Mouse (Mus musculus) megakaryocyte, embryonic 14.5 days (primary cell): Measurements from ENCODE around the gene Papln. TPM values are rescaled to one million over a fixed set of nuclear protein-coding genes. Genes with fewer than 3 reads are reported as not detected.

ENCODE experiments used
- H3K27me3 ChIP-seq: replicated peaks from 2 replicates; pipeline ENCODE3; 2012; ENCODE audit warnings: inconsistent platforms
- H3K36me3 ChIP-seq: replicated peaks from 2 replicates; pipeline ENCODE3; 2012; ENCODE audit warnings: low read length, inconsistent platforms, mixed read lengths
- H3K4me1 ChIP-seq: 2 replicates; pipeline ENCODE4 v1.6.1; 2012; ENCODE audit warnings: inconsistent platforms
- H3K4me3 ChIP-seq: replicated peaks from 2 replicates; pipeline ENCODE3; 2012; ENCODE audit warnings: moderate library complexity, mild to moderate bottlenecking, inconsistent platforms
- H3K9me3 ChIP-seq: 2 replicates; pipeline ENCODE4 v1.6.1; 2012; ENCODE audit warnings: inconsistent platforms
- FLI1 ChIP-seq: IDR thresholded peaks from 2 replicates; pipeline ENCODE4 v1.6.1; 2012; ENCODE audit warnings: low read length, inconsistent platforms, mixed read lengths
- GATA1 ChIP-seq: IDR thresholded peaks from 3 replicates; pipeline ENCODE4 v1.6.1; 2012; ENCODE audit warnings: mixed read lengths, low read length, inconsistent platforms, borderline replicate concordance
- polyA plus RNA-seq: library from polyadenylated mRNA; stranded (reverse); fragments of >175 nt; gene quantifications from 2 replicates; pipeline ENCODE4 v1.2.3, GENCODE M21; 2012; ENCODE audit warnings: low replicate concordance; ENCODE audit not compliant: insufficient read depth

Papln gene
- polyA plus RNA-seq, 1 experiment = 0.22 TPM

DNA sequence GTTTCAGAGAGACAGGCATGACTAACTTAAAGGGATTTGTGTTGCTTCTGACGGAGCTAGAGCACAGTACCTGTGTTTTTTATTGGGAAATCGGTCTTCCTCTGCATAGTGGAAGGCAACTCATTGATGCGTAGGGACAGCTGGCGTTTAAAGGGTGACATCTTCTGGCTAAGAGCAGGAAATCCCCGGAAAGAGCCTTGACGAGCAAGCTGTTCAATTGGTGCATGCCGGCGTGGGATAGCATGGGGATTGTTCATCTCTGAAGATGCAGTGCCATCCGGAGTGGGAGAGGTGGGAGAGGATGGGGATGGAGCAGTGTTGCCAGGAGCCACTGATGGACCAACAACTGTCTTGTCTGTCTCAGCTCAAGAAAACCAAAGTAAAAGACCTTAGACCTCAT is 37.5 kb downstream of the Papln start:
- Histone ChIP-seq H3K36me3 (peaks cover 92% of the 10 kb centered on the region), H3K4me3 (no peak overlapping the region), H3K27me3 (no peaks in the 10 kb centered on the region), H3K4me1 (no peaks in the 10 kb centered on the region), H3K9me3 (peaks cover 9% of the 10 kb centered on the region)
- TF ChIP-seq GATA1 = no peak
- no peak for TF ChIP-seq FLI1

DNA sequence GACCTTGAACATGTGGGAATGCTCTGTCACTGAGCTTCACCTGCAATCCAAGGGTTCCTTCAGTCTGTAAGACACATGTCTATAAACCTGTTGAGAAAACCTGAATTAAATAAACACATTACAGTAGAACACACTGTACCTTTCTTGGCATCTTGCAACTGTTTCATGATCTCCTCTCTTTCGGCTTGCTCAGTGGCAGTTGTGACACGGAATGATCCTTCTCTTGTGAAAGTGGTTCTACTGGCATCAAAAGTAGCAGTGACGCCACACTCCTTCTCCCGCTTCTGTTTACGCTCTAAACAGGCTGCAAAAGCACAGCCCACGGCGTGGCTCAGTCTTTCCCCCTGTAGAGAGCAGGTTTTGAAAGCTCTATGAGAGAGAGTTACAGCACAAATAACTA is 40.2 kb downstream of the Papln start:
- Histone ChIP-seq H3K27me3 (no peaks in the 10 kb centered on the region), H3K36me3 (peaks cover 91% of the 10 kb centered on the region), H3K4me1 (no peaks in the 10 kb centered on the region), H3K4me3 (no peak overlapping the region), H3K9me3 (peaks cover 15% of the 10 kb centered on the region)
- no peak for TF ChIP-seq FLI1

DNA sequence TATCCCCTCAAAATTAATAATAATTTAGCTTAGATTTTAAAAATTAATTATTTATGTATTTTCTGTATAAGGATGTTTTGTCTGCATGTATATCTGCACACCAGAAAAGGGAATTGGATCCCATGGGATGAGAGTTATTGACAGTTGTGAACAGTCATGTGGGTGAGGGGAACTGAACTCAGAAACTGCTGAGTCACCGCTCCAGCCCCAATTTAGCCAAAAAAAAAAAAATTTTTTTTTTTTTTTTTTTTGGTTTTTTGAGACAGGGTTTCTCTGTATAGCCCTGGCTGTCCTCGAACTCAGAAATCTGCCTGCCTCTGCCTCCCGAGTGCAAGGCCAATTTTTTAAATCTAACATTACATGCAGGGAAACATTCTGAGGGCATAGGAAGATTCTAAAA is 48.5 kb downstream of the Papln start:
- Histone ChIP-seq H3K4me3 (no peak overlapping the region), H3K9me3 (no peaks in the 10 kb centered on the region), H3K4me1 (peaks cover 28% of the 10 kb centered on the region), H3K36me3 (peaks cover 54% of the 10 kb centered on the region), H3K27me3 (no peaks in the 10 kb centered on the region)
- TF ChIP-seq FLI1 (no peak), GATA1 (no peak)

DNA sequence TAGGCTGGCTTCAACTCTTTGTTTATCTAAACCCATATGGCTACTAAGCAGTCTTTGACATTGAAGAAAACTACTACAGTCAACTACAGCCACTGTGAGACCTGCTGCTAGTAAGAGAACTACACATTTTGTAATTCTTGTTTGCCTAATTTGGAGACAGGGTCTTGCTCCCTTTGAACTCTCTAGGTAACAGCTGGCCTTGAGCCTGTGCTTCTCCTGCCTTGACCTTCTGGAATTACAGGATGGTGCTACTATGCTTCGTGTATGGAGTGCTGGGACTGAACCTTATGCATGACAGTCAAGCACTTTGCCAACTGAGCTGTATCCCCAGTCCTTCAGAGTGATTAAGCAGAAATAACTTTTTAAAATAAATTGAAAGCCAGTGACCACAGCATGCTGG is 53.2 kb downstream of the Papln start:
- no peaks in the 10 kb centered on the region for H3K27me3 ChIP-seq
- H3K4me3 ChIP-seq = no peak overlapping the region
- H3K36me3 ChIP-seq = peaks cover 42% of the 10 kb centered on the region
- no peaks in the 10 kb centered on the region for H3K9me3 ChIP-seq
- peaks cover 33% of the 10 kb centered on the region for H3K4me1 ChIP-seq
- TF ChIP-seq GATA1 (no peak), FLI1 (no peak)

DNA sequence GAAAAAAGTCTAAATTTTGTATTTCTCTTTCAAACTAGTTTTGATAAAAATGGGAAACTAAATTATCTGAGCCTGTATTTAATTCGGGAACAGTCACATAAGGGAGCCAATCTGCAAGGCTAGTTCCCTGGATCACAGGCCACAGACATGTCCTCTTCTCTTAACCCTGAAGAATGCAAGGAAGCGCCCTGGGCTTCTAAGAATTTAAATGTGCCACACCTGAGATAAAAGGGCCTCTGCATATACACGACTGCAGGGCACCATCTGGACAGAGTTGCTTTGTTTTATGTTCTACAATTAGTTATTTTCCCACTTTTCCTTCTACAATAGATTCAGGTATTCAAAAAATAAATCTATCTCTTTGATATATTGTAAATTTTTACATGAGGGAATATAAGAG is 67.0 kb downstream of the Papln start:
- Histone ChIP-seq H3K4me1 (peaks cover 4% of the 10 kb centered on the region; the same call in 1 of the 2 replicates), H3K27me3 (no peaks in the 10 kb centered on the region), H3K4me3 (no peak overlapping the region), H3K9me3 (no peaks in the 10 kb centered on the region), H3K36me3 (peaks cover 58% of the 10 kb centered on the region)
- TF ChIP-seq FLI1 (no peak), GATA1 (no peak)

DNA sequence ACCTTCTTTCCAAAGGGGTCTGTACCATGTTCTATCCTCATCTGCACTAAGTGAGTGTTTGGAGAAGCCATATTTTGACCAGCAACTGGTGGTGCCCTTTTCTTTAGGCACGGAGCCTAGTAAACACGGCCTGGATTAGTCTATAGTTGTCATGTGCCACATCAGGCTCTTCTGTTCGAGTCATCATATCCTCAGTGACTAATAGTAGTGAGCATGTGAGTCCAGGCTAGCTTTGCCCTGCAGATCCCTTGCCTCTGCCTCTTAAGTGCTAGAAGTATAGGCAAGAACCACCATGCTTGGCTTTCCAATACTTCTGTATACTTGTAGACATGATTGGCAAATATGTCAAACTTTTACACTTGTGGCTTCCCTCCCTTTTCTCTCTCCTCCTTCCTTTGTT is 70.5 kb downstream of the Papln start:
- no peaks in the 10 kb centered on the region for H3K27me3 ChIP-seq
- TF ChIP-seq GATA1 (no peak), FLI1 (no peak)
- H3K36me3 ChIP-seq = peaks cover 63% of the 10 kb centered on the region
- H3K9me3 ChIP-seq = no peaks in the 10 kb centered on the region
- no peak overlapping the region for H3K4me3 ChIP-seq
- H3K4me1 ChIP-seq = no peaks in the 10 kb centered on the region

DNA sequence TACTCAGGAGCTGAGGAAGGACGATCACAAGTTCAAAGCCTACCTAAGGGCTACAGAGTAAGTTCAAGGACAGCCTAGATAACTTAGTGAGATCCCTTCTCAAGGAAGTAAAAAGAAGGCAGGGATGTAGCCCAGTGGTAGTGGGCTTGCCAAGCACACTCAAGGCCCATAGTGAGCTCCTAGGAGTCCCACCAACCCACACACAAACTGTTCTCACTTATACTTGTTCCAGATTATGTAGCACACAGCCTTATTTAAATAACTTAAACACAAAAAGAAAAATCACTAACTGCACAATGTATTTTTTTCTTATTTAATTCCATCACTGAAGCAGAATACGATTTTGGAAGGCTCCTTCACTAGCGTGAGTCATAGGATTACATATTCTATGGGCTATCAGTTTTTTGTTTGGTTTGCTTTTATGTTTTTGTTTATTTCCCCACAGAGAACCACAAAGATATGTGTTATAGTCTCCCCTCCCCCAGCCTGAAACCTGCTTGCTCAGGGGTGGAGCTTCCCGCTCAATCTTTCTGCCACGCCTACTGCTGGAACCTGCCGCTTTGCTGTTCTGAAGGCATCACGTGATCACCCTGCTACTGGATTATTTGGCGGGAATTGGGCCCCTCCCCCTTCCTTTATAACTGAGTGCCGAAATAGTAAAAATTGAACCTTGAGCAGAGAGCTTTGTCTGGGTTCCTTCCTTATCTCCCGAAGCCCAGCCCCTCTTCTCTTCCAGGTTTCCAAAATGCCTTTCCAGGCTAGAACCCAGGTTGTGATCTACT is 78.2 kb downstream of the Papln start:
- no peak for TF ChIP-seq FLI1
- TF ChIP-seq GATA1 = no peak
- H3K9me3 ChIP-seq = no peaks in the 10 kb centered on the region
- peaks cover 61% of the 10 kb centered on the region for H3K36me3 ChIP-seq
- no peaks in the 10 kb centered on the region for H3K27me3 ChIP-seq
- H3K4me1 ChIP-seq = no peaks in the 10 kb centered on the region
- H3K4me3 ChIP-seq = no peak overlapping the region

Other genes with a start within 250 kb of the Papln start
- gene Dcaf4, start 243.2 kb upstream of the Papln start, polyA plus RNA-seq = 32.1 and 50.2 TPM in 2 replicates
- 1.3 and 19.8 TPM in 2 replicates for gene Zfyve1, start 166.4 kb upstream of the Papln start, polyA plus RNA-seq
- 13.4 and 56.3 TPM in 2 replicates for gene Rbm25, start 132.4 kb upstream of the Papln start, polyA plus RNA-seq
- gene Psen1, start 75.5 kb upstream of the Papln start, polyA plus RNA-seq = 1.7 and 12.2 TPM in 2 replicates
- gene Numb, start 158.3 kb downstream of the Papln start, polyA plus RNA-seq = 13.4 and 19.5 TPM in 2 replicates
- gene Riox1, start 187.0 kb downstream of the Papln start, polyA plus RNA-seq = 27.4 and 68.6 TPM in 2 replicates
- not detected in 2 replicates for gene Heatr4, start 221.2 kb downstream of the Papln start, polyA plus RNA-seq
- 5.9 and 6.7 TPM in 2 replicates for gene Acot2, start 224.2 kb downstream of the Papln start, polyA plus RNA-seq
- gene Acot1, start 245.9 kb downstream of the Papln start, polyA plus RNA-seq = 0.59 TPM in 1 of 2 replicates, not detected in the other